Mouse (Mus musculus): Measurements from ENCODE around the gene Car1. TPM values are rescaled to one million over a fixed set of nuclear protein-coding genes. Genes with fewer than 3 reads are reported as not detected.

The Car1 gene
- 0.09 TPM in 1 of 2 replicates, not detected in the other for polyA plus RNA-seq (2012; rRNA removed)

GRCm38 (mm10) chr3:14808211-14808610, at the start of gene Car1:
Gene Car1 (minus strand): TSS chr3:14808368.

Other genes starting within 250 kb of the Car1 start
- gene 1810022K09Rik, start 197.1 kb downstream of the Car1 start, polyA plus RNA-seq (2012; rRNA removed) = 0.31 and 0.74 TPM in 2 replicates
- gene Car13, start 166.6 kb downstream of the Car1 start, polyA plus RNA-seq (2012; rRNA removed) = 3.3 and 4.6 TPM in 2 replicates
- 28.2 and 50.3 TPM in 2 replicates for gene Car3, start 55.1 kb upstream of the Car1 start, polyA plus RNA-seq (2012; rRNA removed)
- gene Car2, start 77.9 kb upstream of the Car1 start, polyA plus RNA-seq (2012; rRNA removed) = 1,916 and 2,084 TPM in 2 replicates